8 mouse cellular contexts compared by ENCODE assay signal in genomic region chr10:66770161-66771030, GRCm38 (mm10).
A peak's percentile ranks its signal among the peaks of the same experiment; 100 is the strongest.
DNase-seq lines count a peak whose midpoint lies in the region; ATAC-seq and TF ChIP-seq lines count a peak whose summit lies in the region.

No protein-coding gene starts in this region.

- peaks cover 6% of the 10 kb centered on the region for H3K4me1 ChIP-seq in hindbrain, embryonic 13.5 days (replicated peaks)
- H3K4me1 ChIP-seq in hindbrain, embryonic 10.5 days (replicated peaks): peaks cover 6% of the 10 kb centered on the region
- H3K4me1 ChIP-seq in limb, embryonic 14.5 days (ENCODE audit: control insufficient read depth, insufficient read depth, low read length): no peaks in the 10 kb centered on the region

- no peaks in the 10 kb centered on the region for H3K27me3 ChIP-seq in hindbrain, embryonic 13.5 days
- H3K27me3 ChIP-seq in hindbrain, embryonic 10.5 days (ENCODE audit: insufficient read depth, poor library complexity, severe bottlenecking): no peaks in the 10 kb centered on the region
- no peaks in the 10 kb centered on the region for H3K27me3 ChIP-seq in limb, embryonic 14.5 days (ENCODE audit: control insufficient read depth, insufficient read depth, low read length)

- peak overlapping the region; percentile 42 for H3K4me2 ChIP-seq in hindbrain, embryonic 13.5 days
- peak overlapping the region; percentile 26; the same call in 1 of the 2 replicates for H3K4me2 ChIP-seq in limb, embryonic 14.5 days (replicated peaks; ENCODE audit: low read depth, low read length, severe bottlenecking)

- no peak overlapping the region for H3K9ac ChIP-seq in hindbrain, embryonic 13.5 days
- H3K9ac ChIP-seq in limb, embryonic 14.5 days (ENCODE audit: low read depth, low read length, severe bottlenecking): no peak overlapping the region

- no peak for ATAC-seq in hindbrain, embryonic 13.5 days (ENCODE audit: low FRiP score)
- no peak for ATAC-seq in limb, embryonic 14.5 days (ENCODE audit: low FRiP score, low read depth)

- no peak for DNase-seq in hindbrain, embryonic 10.5 days (ENCODE audit: low spot score)
- peak; percentile 76 for DNase-seq in cerebellum, adult 9-10 months
- DNase-seq in frontal cortex, postnatal 36 days (ENCODE audit: low spot score in 2 of 2): peak; percentile 21 to 43
- DNase-seq in limb, embryonic 14.5 days (ENCODE audit: low spot score): no peak
- no peak for DNase-seq in gastrocnemius, postnatal 10 days
- DNase-seq in adipocyte (ENCODE audit: low spot score): no peak
- no peak for DNase-seq in adrenal gland, adult 2 months

- peaks cover 21% of the 10 kb centered on the region for H3K9me3 ChIP-seq in hindbrain, embryonic 13.5 days
- H3K9me3 ChIP-seq in hindbrain, embryonic 10.5 days: peaks cover 28% of the 10 kb centered on the region
- H3K9me3 ChIP-seq in limb, embryonic 14.5 days (ENCODE audit: control insufficient read depth, low read length): peaks cover 10% of the 10 kb centered on the region

- 46% methylated on average over 21 of the region's 21 CpGs for WGBS in hindbrain, embryonic 13.5 days
- WGBS in hindbrain, embryonic 10.5 days: 49% methylated on average over 21 of the region's 21 CpGs
- 31% methylated on average over 21 of the region's 21 CpGs for WGBS in limb, embryonic 14.5 days

- no peak overlapping the region for H3K27ac ChIP-seq in hindbrain, embryonic 13.5 days
- H3K27ac ChIP-seq in hindbrain, embryonic 10.5 days: no peak overlapping the region
- H3K27ac ChIP-seq in limb, embryonic 14.5 days (replicated peaks; ENCODE audit: low read depth, low read length): no peak overlapping the region

- no peak for TF ChIP-seq POLR2A in limb, embryonic 14.5 days (IDR thresholded peaks at IDR 0.05; ENCODE audit: borderline replicate concordance, extremely low read depth, insufficient read depth, insufficient read length)

- peak overlapping the region; percentile 19; the same call in 1 of the 2 replicates for H3K4me3 ChIP-seq in hindbrain, embryonic 13.5 days
- no peak overlapping the region for H3K4me3 ChIP-seq in hindbrain, embryonic 10.5 days
- no peak overlapping the region for H3K4me3 ChIP-seq in limb, embryonic 14.5 days (replicated peaks; ENCODE audit: low read length)

- H3K36me3 ChIP-seq in hindbrain, embryonic 13.5 days: no peaks in the 10 kb centered on the region
- H3K36me3 ChIP-seq in hindbrain, embryonic 10.5 days: no peaks in the 10 kb centered on the region
- no peaks in the 10 kb centered on the region for H3K36me3 ChIP-seq in limb, embryonic 14.5 days (ENCODE audit: control insufficient read depth, insufficient read depth, low read length)

Comparison
In these comparisons a context has a peak if more than half of its experiments do, and no peak if none do; other contexts are left out.
1. DNase-seq: peak in cerebellum, adult 9-10 months (single experiment) and frontal cortex, postnatal 36 days (2 of 2); none in hindbrain, embryonic 10.5 days (single experiment), limb, embryonic 14.5 days (single experiment), gastrocnemius, postnatal 10 days (single experiment), adipocyte (single experiment) and adrenal gland, adult 2 months (single experiment).